Mouse (Mus musculus) testis, adult 2 months (tissue): ENCODE measurements around the gene Slc26a9. TPM values are rescaled to one million over a fixed set of nuclear protein-coding genes. Genes with fewer than 3 reads are reported as not detected.

Experiments used
- H3K27ac ChIP-seq: fragments of 200-500 bp; 2 replicates; pipeline ENCODE4 v1.5.1; 2012; ENCODE audit warnings: low read depth, low read length; ENCODE audit not compliant: control insufficient read depth, insufficient read depth
- H3K27me3 ChIP-seq: fragments of 200-500 bp; 2 replicates; pipeline ENCODE4 v1.6.1; 2012; ENCODE audit warnings: mild to moderate bottlenecking, low read length, moderate library complexity; ENCODE audit not compliant: control insufficient read depth, insufficient read depth
- H3K36me3 ChIP-seq: fragments of 200-500 bp; 2 replicates; pipeline ENCODE4 v1.6.1; 2012; ENCODE audit warnings: mild to moderate bottlenecking, low read length; ENCODE audit not compliant: control insufficient read depth, insufficient read depth
- H3K4me1 ChIP-seq: fragments of 200-500 bp; 2 replicates; pipeline ENCODE4 v1.6.1; 2012; ENCODE audit warnings: low read length; ENCODE audit not compliant: control insufficient read depth, insufficient read depth
- H3K4me3 ChIP-seq: fragments of 200-500 bp; 2 replicates; pipeline ENCODE4 v1.5.1; 2012; ENCODE audit warnings: low read depth, mild to moderate bottlenecking, low read length, moderate library complexity, mixed read lengths; ENCODE audit not compliant: control insufficient read depth
- CTCF ChIP-seq: fragments of 200-500 bp; IDR thresholded peaks from 2 replicates; pipeline ENCODE4 v1.5.1; 2012; ENCODE audit warnings: low read depth, mild to moderate bottlenecking, inconsistent platforms, low read length, moderate library complexity; ENCODE audit not compliant: control insufficient read depth, insufficient read depth, insufficient replicate concordance
- POLR2A ChIP-seq: fragments of 200-500 bp; IDR thresholded peaks from 2 replicates; pipeline ENCODE4 v1.6.1; 2012; ENCODE audit warnings: low read depth, mild to moderate bottlenecking, inconsistent platforms, low read length, moderate library complexity; ENCODE audit not compliant: control insufficient read depth
- polyA plus RNA-seq: library from polyadenylated mRNA; depleted of rRNA; stranded (reverse); fragments of >200 nt; gene quantifications from 2 replicates; pipeline ENCODE4 v1.2.3, GENCODE M21; 2012

The Slc26a9 gene
- polyA plus RNA-seq, 1 experiment, result 0.32 TPM

GRCm38 (mm10) chr1:131808986-131809385 is 65.2 kb downstream of the Slc26a9 start:
- Histone ChIP-seq H3K36me3 (no peaks in the 10 kb centered on the region), H3K4me1 (no peaks in the 10 kb centered on the region), H3K4me3 (no peak overlapping the region), H3K27ac (no peak overlapping the region), H3K27me3 (no peaks in the 10 kb centered on the region)
- TF ChIP-seq CTCF (no peak), POLR2A (no peak)

GRCm38 (mm10) chr1:131809651-131810050 is 65.8 kb downstream of the Slc26a9 start:
- TF ChIP-seq POLR2A (no peak), CTCF (no peak)
- no peaks in the 10 kb centered on the region for H3K27me3 ChIP-seq

GRCm38 (mm10) chr1:131811393-131811792 is 67.6 kb downstream of the Slc26a9 start:
- Histone ChIP-seq H3K4me1 (no peaks in the 10 kb centered on the region), H3K27ac (no peak overlapping the region), H3K27me3 (no peaks in the 10 kb centered on the region), H3K36me3 (no peaks in the 10 kb centered on the region), H3K4me3 (no peak overlapping the region)
- TF ChIP-seq POLR2A (no peak), CTCF (no peak)

More at GRCm38 (mm10) chr1:131809651-131810050, 65.8 kb downstream of the Slc26a9 start:
- H3K4me3 ChIP-seq, result no peak overlapping the region
- H3K27ac ChIP-seq, result no peak overlapping the region
- H3K4me1 ChIP-seq, result no peaks in the 10 kb centered on the region
- no peaks in the 10 kb centered on the region for H3K36me3 ChIP-seq

GRCm38 (mm10) chr1:131812006-131812405 is 68.2 kb downstream of the Slc26a9 start:
- H3K4me1 ChIP-seq, result no peaks in the 10 kb centered on the region
- H3K27ac ChIP-seq, result no peak overlapping the region
- H3K4me3 ChIP-seq, result no peak overlapping the region
- TF ChIP-seq POLR2A, result no peak
- H3K27me3 ChIP-seq, result no peaks in the 10 kb centered on the region
- no peaks in the 10 kb centered on the region for H3K36me3 ChIP-seq

- no peaks in the 10 kb centered on the region for H3K27me3 ChIP-seq
- no peak overlapping the region for H3K4me3 ChIP-seq
- TF ChIP-seq POLR2A, result no peak
- no peak for TF ChIP-seq CTCF
- H3K4me1 ChIP-seq, result no peaks in the 10 kb centered on the region
- H3K36me3 ChIP-seq, result no peaks in the 10 kb centered on the region
- no peak overlapping the region for H3K27ac ChIP-seq
These were observed 68.9 kb downstream of the Slc26a9 start for GRCm38 (mm10) chr1:131812631-131813295.

GRCm38 (mm10) chr1:131813731-131814130 is 69.9 kb downstream of the Slc26a9 start:
- Histone ChIP-seq H3K36me3 (no peaks in the 10 kb centered on the region), H3K27ac (no peak overlapping the region), H3K4me3 (no peak overlapping the region), H3K27me3 (no peaks in the 10 kb centered on the region), H3K4me1 (no peaks in the 10 kb centered on the region)
- no peak for TF ChIP-seq CTCF
- no peak for TF ChIP-seq POLR2A

GRCm38 (mm10) chr1:131814191-131814590 is 70.4 kb downstream of the Slc26a9 start:
- TF ChIP-seq CTCF (no peak), POLR2A (no peak)
- Histone ChIP-seq H3K27ac (no peak overlapping the region), H3K36me3 (no peaks in the 10 kb centered on the region), H3K4me3 (no peak overlapping the region), H3K27me3 (no peaks in the 10 kb centered on the region), H3K4me1 (no peaks in the 10 kb centered on the region)
